Mouse (Mus musculus) neural tube, embryonic 15.5 days (tissue): ENCODE results near the gene Camk2n1. TPM values are rescaled to one million over a fixed set of nuclear protein-coding genes. Genes with fewer than 3 reads are reported as not detected.
"Not testable (repeated sequence)": the region's sequence is repeated elsewhere in the genome, so short reads cannot be mapped to it uniquely, and the experiment has no call there.

ENCODE experiments used
- ATAC-seq: fragments of 200-750 bp; cut with Nextera tagmentation; 2 replicates; pipeline ENCODE4 v1.8.0; 2017; ENCODE audit warnings: mild to moderate bottlenecking, moderate TSS enrichment, moderate library complexity; ENCODE audit not compliant: low FRiP score
- H3K27ac ChIP-seq: fragments of 300-500 bp; sonication (generic); replicated peaks from 2 replicates; pipeline ENCODE4 v1.5.1; 2015; ENCODE audit warnings: mild to moderate bottlenecking, inconsistent platforms
- H3K27me3 ChIP-seq: fragments of 300-500 bp; sonication (generic); replicated peaks from 2 replicates; pipeline ENCODE4 v1.6.1; 2015; ENCODE audit warnings: inconsistent platforms
- H3K36me3 ChIP-seq: fragments of 300-500 bp; sonication (generic); 2 replicates; pipeline ENCODE4 v1.6.1; 2015; ENCODE audit warnings: inconsistent platforms
- H3K4me1 ChIP-seq: fragments of 300-500 bp; sonication (generic); 2 replicates; pipeline ENCODE4 v1.6.1; 2015; ENCODE audit warnings: inconsistent platforms
- H3K4me2 ChIP-seq: fragments of 300-500 bp; sonication (generic); 2 replicates; pipeline ENCODE4 v1.6.1; 2015; ENCODE audit warnings: inconsistent platforms, mild to moderate bottlenecking, moderate library complexity
- H3K4me3 ChIP-seq: fragments of 300-500 bp; sonication (generic); replicated peaks from 2 replicates; pipeline ENCODE4 v1.5.1; 2015; ENCODE audit warnings: mild to moderate bottlenecking, inconsistent platforms
- H3K9ac ChIP-seq: fragments of 300-500 bp; sonication (generic); replicated peaks from 2 replicates; pipeline ENCODE4 v1.6.1; 2015; ENCODE audit warnings: mild to moderate bottlenecking, inconsistent platforms
- H3K9me3 ChIP-seq: fragments of 300-500 bp; sonication (generic); replicated peaks from 2 replicates; pipeline ENCODE4 v1.6.1; 2016; ENCODE audit warnings: inconsistent platforms
- WGBS: fragments of 180-500 bp; shearing (Covaris S2); methylation state at CpG from one replicate; pipeline ENCODE4 v1.1.7; 2015; ENCODE audit warnings: mixed read lengths; 5-methylcytosine and 5-hydroxymethylcytosine counted together
- polyA plus RNA-seq: library from polyadenylated mRNA; unstranded; fragments of >200 nt; fragmentation: Nextera tagmentation; extraction: Ambion mirVana; gene quantifications from 2 replicates; pipeline ENCODE4 v1.2.1, GENCODE M21; 2015

Camk2n1 gene
- polyA plus RNA-seq, 1 experiment from 2014 or later: 23.1 TPM

DNA sequence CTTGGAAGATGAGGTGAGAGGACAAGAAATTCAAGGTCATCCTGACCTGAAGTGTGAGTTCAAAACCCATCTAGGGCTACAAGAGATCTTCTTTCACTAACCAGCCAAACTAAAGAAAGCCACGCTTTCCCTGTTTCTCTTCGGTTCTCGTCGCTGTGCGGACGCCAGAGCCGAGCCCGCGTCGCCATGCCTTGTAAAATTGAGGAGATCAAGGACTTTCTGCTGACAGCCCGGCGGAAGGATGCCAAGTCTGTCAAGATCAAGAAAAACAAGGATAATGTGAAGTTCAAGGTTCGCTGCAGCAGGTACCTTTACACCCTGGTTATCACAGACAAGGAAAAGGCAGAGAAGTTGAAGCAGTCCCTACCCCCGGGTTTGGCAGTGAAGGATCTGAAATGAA, 28.5 kb upstream of the Camk2n1 start:
- H3K4me3 ChIP-seq, H3K4me1 ChIP-seq, H3K27ac ChIP-seq, ATAC-seq, H3K9me3 ChIP-seq, H3K36me3 ChIP-seq, H3K9ac ChIP-seq, H3K4me2 ChIP-seq: not testable (repeated sequence)
- H3K27me3 ChIP-seq: peaks cover 12% of the 10 kb centered on the region; the same call in 1 of the 2 replicates
- 95% methylated on average over 14 of the region's 14 CpGs for WGBS

DNA sequence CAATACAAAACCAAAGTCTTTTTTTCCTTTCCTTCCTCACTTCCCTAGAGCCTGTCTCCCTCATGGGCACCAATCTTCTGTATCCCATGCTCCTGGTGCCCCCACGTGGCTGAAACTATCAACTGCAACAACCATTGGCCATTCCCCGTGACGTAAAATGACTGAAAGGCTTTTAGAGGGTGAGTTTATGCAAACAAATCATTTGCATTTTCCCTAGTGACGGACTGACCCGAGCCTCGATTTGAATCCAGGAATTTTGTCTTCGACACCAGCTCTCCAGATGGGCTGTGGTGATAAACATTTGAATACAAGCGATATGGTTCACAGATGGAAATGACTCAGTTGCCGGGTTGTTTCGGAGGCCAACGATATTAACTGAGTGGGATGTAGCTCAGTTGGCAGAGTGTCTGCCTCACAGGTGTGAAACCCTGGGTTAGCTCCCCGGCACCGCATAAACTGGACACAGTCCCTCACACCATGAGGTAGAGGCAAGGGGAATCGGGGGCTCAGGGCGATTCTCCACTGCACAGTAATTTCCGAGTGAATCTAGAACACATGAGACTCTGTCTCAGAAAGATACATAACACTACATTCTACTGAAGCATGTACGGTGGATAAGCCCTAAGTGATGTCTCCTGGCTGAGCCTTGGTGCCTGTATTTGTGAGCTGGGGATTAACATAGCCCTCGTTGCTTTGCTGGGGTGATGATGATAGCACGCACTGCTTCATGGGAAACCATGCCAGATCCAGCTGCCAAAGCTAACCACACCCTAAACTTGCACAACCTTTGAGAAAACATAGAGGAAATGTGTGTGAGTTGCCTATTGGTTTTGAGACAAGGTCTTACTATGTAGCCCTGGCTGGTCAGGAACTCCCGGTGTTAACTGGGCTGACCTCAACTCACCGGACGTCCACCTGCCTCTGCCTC, 27.1 kb upstream of the Camk2n1 start:
- Histone ChIP-seq H3K27ac (no peak overlapping the region), H3K27me3 (peaks cover 20% of the 10 kb centered on the region), H3K36me3 (no peaks in the 10 kb centered on the region), H3K4me1 (peaks cover 5% of the 10 kb centered on the region), H3K9me3 (no peaks in the 10 kb centered on the region), H3K9ac (0 out of 2 replicates have a peak overlapping the region, but pooled peaks have one; percentile 6), H3K4me2 (peak overlapping the region; percentile 41), H3K4me3 (no peak overlapping the region)
- 42% methylated on average over 22 of the region's 22 CpGs for WGBS
- ATAC-seq: no peak

DNA sequence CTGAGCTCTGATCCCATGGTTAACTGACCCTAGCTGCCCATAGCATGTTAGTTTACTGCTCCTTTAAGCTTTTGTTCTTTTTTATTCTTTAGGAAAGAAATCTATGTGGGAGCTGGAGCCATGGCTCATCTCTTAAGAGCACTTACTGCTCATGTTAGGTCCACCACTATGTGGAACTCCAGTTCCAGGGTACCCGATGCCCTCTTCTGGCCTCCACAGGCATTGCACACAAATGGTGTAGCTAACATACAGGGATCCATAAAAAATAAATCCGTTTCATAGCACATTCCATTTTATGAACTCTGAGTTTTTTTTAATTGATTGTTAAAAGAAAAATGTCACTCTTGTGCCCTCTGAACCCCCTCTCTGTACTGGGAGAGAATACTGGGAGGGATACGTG, 24.3 kb upstream of the Camk2n1 start:
- Histone ChIP-seq H3K27ac (no peak overlapping the region), H3K9me3 (no peaks in the 10 kb centered on the region), H3K4me1 (peaks cover 5% of the 10 kb centered on the region), H3K9ac (no peak overlapping the region), H3K4me2 (no peak overlapping the region), H3K36me3 (no peaks in the 10 kb centered on the region), H3K4me3 (no peak overlapping the region), H3K27me3 (peaks cover 29% of the 10 kb centered on the region)
- no peak for ATAC-seq
- 38% methylated on average over 3 of the region's 3 CpGs for WGBS

DNA sequence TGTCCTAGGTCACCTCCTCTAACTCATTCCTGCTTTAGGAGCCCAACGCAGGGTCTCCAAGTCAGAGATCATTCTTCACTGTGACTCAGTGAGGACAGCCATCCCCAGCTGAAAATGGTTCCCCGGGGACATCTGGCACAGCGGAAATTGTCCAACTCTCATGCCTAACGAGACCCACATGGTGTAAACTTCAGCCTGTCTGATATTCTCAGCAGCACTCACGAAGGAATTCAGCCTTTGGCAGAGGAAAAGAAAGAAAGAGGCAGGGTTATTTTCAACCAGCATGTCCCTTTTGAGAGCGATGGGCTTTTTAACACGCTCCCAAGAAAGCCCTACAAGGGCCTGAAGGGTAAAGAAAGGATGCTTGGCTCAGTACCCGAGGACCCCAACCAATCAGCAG, 22.8 kb upstream of the Camk2n1 start:
- H3K4me1 ChIP-seq: peaks cover 19% of the 10 kb centered on the region
- peaks cover 29% of the 10 kb centered on the region for H3K27me3 ChIP-seq
- H3K9me3 ChIP-seq: no peaks in the 10 kb centered on the region
- no peak overlapping the region for H3K27ac ChIP-seq
- no peaks in the 10 kb centered on the region for H3K36me3 ChIP-seq
- no peak overlapping the region for H3K4me3 ChIP-seq
- H3K4me2 ChIP-seq: no peak overlapping the region
- no peak for ATAC-seq
- 62% methylated on average over 8 of the region's 8 CpGs for WGBS
- H3K9ac ChIP-seq: no peak overlapping the region

DNA sequence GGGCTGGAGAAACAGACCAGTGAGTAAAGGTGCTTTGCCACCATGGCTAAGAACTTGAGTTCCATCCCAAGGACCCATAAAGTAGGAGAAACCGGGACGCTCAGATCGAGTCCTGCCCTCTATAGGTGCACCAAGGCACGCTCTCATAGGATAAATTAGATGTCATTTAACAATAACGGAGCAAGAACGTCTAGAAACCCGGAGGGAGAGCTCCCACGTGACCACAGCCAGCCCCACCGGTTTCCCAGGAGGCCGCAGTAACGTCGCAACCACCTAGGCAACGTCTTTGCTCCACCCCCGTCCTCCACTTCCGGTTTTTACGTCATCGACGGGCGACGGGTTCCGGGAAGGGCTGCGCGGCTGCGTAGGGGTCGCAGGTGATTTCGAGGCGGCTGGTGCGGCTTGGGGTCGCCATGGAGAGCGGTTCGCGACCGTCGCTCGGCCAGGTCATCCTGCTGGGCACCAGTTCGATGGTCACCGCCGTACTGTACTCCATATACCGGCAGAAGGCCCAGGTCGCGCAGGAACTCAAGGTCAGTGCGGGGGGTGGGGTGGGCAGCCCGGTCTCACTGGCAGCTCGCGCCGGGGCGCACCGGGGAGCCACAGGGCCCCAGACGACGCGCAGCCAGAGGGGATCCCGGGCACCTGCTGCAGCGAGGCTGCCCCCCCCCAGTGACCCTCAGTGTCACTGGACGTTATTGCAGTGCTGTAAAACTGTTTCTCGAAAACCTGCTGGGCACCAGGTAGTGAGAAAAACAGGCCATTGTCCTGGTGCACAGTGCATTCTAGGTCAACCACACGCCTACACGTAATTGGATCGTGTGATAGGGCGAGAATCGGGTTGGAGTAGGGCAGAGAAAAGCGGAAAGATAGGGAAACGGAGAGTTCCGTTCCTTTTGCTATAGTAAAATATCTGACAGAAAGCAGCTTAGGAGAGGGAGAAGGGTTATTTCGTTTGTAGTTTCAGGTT, 19.5 kb upstream of the Camk2n1 start, which contains the start of gene Mul1:
Mul1 (plus strand) TSS at position 325 of the 970 bp plus-strand sequence.
- H3K27me3 ChIP-seq: peaks cover 20% of the 10 kb centered on the region
- no peaks in the 10 kb centered on the region for H3K9me3 ChIP-seq
- H3K27ac ChIP-seq: peak within 1 kb of the TSS; percentile 84
- H3K4me1 ChIP-seq: peaks cover 14% of the 10 kb centered on the region
- WGBS: under 1% methylated on average over 64 of the region's 64 CpGs
- H3K9ac ChIP-seq: peak within 1 kb of the TSS; percentile 83
- peak within 1 kb of the TSS; percentile 91 for H3K4me2 ChIP-seq
- H3K36me3 ChIP-seq: peaks cover 32% of the 10 kb centered on the region
- peak; percentile 91 for ATAC-seq
- H3K4me3 ChIP-seq: peak within 1 kb of the TSS; percentile 89

DNA sequence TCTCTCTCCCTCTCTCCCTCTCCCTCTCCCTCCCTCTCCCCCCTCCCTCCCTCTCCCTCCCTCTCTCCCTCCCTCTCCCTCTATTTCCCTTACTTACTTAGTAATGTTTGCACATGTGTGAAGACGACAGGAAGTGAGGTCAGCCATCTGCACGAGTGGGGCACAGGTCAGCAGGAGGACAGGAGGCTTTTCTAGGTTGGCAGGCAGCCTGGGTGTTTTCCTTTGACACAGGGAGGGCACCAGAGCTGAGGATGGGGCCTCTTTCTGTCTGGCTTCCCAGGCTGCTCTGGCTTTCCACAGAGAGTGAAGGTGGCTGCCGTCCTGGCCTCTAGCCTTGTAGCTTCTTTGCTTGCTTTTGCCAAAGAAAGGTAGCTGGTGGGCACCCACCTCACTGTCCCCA, 14.1 kb upstream of the Camk2n1 start:
- Histone ChIP-seq H3K4me3 (no peak overlapping the region), H3K9ac (no peak overlapping the region), H3K4me1 (peaks cover 12% of the 10 kb centered on the region), H3K36me3 (peaks cover 54% of the 10 kb centered on the region), H3K27me3 (no peaks in the 10 kb centered on the region), H3K4me2 (no peak overlapping the region), H3K27ac (no peak overlapping the region), H3K9me3 (no peaks in the 10 kb centered on the region)
- no peak for ATAC-seq
- WGBS: 86% methylated on average over 3 of the region's 3 CpGs

DNA sequence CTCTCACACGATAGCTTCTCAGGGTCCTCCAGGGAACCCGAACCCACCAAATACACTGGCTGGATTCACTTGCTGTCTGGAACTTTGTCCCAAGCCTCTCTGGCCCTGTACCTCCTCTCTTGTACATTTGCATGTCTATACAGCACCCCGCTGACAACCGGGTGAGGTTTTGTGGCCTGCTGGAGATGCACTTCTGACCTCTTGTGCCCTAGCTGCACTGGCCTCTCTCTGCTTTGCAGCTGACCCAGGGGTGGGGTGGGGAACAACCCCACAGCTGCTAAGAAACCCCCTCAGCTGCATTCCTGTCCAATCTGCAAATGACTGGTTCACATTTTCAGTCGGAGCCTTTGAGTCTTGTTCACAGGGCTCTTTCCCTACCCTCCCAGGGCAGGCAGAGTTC, 9.2 kb upstream of the Camk2n1 start:
- Histone ChIP-seq H3K27me3 (no peaks in the 10 kb centered on the region), H3K4me1 (peaks cover 26% of the 10 kb centered on the region), H3K9me3 (no peaks in the 10 kb centered on the region), H3K4me2 (no peak overlapping the region), H3K27ac (no peak overlapping the region), H3K9ac (no peak overlapping the region), H3K36me3 (peaks cover 20% of the 10 kb centered on the region), H3K4me3 (no peak overlapping the region)
- ATAC-seq: no peak
- 8% methylated on average over 5 of the region's 5 CpGs for WGBS

DNA sequence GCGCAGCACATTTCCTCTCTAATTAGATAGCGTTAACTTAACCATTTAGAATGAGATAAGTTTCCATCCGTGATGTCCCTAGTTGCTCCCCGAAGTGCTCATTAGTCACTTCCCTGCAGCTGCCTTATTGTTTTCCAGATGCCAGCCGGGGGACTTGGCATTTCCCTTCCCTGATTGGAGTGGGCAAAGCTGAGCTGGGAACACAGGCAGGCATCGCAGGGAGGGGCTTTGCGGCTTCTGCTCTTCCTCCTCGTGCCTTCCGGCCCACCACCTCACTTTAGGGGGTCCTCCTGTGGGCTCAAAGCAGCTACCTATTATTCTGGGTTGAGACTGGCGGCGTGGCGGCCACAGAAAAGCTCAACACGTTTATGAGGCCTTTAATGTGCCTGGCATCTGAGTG, 7.1 kb upstream of the Camk2n1 start:
- ATAC-seq: peak; percentile 53
- Histone ChIP-seq H3K9ac (no peak overlapping the region), H3K9me3 (no peaks in the 10 kb centered on the region), H3K36me3 (peaks cover under 1% of the 10 kb centered on the region; the same call in 1 of the 2 replicates), H3K4me3 (no peak overlapping the region), H3K4me1 (peaks cover 26% of the 10 kb centered on the region), H3K27ac (peak overlapping the region; percentile 88), H3K4me2 (peak overlapping the region; percentile 34), H3K27me3 (no peaks in the 10 kb centered on the region)
- 18% methylated on average over 13 of the region's 13 CpGs for WGBS

DNA sequence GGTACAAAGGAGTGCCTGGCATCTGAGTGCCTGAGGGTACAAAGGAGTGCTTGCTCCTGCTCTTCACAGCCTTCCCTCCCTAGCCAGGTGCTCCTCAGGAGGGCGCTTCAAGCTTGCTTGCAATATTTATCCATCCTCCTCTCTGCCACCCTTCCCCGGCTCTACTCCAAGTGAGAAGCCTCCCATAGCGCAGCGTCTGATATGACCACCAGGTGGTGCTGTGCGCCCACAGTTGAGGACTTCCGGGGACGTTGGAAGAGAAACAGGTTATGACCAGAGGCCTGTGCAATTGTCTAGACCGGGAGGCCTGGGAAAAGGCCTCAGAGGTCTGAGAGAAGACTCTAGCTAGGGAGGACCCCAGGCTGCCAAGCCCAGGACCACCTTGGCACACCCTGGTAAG, 6.7 kb upstream of the Camk2n1 start:
- peak overlapping the region; percentile 88 for H3K27ac ChIP-seq
- WGBS: 0% methylated on average over 8 of the region's 8 CpGs
- H3K4me3 ChIP-seq: no peak overlapping the region
- peak; percentile 85 for ATAC-seq
- no peak overlapping the region for H3K9ac ChIP-seq
- H3K9me3 ChIP-seq: no peaks in the 10 kb centered on the region
- peaks cover 28% of the 10 kb centered on the region for H3K4me1 ChIP-seq
- H3K4me2 ChIP-seq: peak overlapping the region; percentile 34
- H3K36me3 ChIP-seq: no peaks in the 10 kb centered on the region
- H3K27me3 ChIP-seq: no peaks in the 10 kb centered on the region

DNA sequence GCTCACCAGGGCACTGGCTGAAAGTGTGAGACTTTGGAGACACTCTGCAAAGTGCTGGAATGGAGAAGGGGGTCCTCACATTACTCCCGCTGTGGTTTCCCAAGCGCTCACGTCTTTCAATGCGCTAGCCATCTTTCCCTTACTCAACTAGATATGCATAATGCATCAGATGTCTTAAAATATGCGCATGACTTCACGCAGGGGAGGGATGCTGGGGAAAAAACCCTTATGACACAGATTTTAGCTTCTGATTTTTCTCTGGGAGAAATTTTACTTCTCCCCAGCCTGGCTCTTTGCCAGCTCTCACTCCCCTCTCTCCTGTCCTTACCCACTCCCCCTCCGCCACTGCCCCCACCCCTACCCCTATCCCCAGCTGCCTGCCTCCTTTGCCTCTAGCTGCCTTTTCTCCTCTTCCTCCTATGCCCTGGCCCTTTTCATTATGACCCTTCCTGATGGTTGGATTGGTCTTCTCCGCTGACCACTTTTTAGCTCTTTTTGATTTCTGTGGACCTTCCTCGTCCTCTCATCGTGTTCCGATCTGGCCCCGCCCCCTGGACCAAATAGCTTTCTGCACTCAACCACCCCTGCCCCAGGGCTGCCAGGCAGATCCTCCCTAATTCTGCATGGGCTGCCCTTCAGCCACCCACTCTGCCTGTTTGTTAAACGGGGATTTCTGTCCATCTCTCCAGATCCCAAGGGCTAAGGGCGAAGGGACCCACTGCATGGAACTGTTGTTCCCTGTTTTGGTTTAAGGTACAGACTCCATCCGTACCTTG, 6.1 kb upstream of the Camk2n1 start:
- no peak overlapping the region for H3K9ac ChIP-seq
- no peak; the same call in 1 of the 2 replicates for ATAC-seq
- H3K4me2 ChIP-seq: no peak overlapping the region

More for the DNA sequence above, 6.1 kb upstream of the Camk2n1 start:
- Histone ChIP-seq H3K4me3 (no peak overlapping the region), H3K27ac (peak overlapping the region; percentile 88), H3K27me3 (no peaks in the 10 kb centered on the region), H3K4me1 (peaks cover 34% of the 10 kb centered on the region), H3K36me3 (no peaks in the 10 kb centered on the region), H3K9me3 (no peaks in the 10 kb centered on the region)
- WGBS: 30% methylated on average over 15 of the region's 15 CpGs
